Mouse (Mus musculus) cerebellum, postnatal 10 days (tissue): ENCODE measurements around the gene Gnai2.
A peak's percentile ranks its signal among the peaks of the same experiment; 100 is the strongest.
"Not testable (repeated sequence)": the region's sequence is repeated elsewhere in the genome, so short reads cannot be mapped to it uniquely, and the experiment has no call there.

Experiments used
- DNase-seq, 2 experiments: peaks; one replicate each; pipeline ENCODE4 v3.0.0; 2021; ENCODE audit warnings: mixed read lengths in 2 of 2

The Gnai2 gene

DNA sequence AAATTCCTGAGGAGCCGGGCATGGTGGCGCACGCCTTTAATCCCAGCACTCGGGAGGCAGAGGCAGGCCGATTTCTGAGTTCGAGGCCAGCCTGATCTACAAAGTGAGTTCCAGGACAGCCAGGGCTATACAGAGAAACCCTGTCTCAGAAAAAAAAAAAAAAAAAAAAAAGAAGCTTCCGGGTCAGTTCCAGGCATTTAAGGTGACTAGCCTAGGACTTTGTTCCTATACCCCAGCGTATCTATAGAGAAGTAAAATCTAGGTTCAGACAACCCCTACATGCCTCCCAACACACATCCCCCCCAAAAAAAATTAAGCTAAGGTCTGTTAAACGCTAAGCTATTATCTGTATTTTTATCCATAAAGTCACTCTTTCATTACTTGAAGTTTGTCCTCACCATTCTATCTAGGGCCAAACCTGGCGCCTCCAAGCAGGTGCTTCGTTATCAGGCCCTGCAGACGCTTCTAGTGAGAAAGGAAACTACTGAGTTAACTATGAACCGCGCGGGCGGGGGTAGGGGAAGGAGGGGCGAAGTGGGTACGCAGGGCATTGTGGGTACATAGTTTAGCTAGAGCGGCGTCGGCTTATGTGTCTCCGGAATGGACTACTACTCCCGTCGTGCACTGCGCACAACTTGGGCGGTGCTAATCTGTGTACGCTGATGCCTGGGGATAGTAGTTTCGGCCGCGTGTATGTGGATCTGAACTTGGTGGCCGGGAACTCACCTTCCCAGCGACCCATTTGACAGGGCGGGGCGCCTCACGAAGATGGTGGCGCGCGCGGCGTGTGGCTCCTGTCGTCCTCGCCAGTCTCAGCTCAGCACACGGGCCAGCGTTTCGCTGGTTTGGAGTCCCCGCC is 48.0 kb downstream of the Gnai2 start, which contains the start of gene Ifrd2:
TSS of gene Ifrd2 (plus strand) at position 669 of the 859 bp plus-strand sequence.
- peak; percentile 95 to 98 for DNase-seq

DNA sequence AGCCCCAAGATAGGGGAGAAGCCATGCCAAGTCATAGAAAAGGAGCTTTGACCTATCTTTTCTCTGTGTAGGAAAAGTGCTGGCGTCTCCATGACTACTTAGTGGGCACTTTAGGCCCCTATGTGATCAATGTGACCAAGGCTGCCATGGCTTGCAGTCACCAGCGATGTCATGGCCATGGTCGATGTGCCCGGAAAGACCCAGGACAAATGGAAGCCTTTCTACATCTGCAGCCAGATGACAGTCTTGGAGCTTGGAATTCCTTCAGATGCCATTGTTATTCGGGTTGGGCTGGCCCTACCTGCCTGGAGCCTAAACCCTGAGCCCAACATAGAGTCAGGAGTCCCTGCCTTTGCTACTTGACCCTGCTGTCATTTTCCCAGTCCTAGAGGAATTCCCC is 48.7 kb downstream of the Gnai2 start:
- no peak for DNase-seq

DNA sequence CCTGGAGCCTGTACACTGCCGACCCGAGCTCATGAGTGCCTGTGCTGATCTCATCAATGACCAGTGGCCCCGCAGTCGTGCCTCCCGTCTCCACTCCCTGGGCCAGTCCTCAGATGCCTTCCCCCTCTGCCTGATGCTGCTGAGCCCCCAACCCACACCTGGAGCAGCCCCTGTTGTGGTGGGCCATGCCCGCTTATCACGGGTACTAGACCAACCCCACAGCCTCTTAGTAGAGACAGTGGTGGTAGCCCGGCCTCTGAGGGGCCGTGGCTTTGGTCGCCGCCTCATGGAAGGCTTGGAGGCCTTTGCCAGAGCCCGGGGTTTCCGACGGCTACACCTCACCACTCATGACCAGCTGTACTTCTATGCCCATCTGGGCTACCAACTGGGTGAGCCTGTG is 52.0 kb downstream of the Gnai2 start:
- DNase-seq = no peak

DNA sequence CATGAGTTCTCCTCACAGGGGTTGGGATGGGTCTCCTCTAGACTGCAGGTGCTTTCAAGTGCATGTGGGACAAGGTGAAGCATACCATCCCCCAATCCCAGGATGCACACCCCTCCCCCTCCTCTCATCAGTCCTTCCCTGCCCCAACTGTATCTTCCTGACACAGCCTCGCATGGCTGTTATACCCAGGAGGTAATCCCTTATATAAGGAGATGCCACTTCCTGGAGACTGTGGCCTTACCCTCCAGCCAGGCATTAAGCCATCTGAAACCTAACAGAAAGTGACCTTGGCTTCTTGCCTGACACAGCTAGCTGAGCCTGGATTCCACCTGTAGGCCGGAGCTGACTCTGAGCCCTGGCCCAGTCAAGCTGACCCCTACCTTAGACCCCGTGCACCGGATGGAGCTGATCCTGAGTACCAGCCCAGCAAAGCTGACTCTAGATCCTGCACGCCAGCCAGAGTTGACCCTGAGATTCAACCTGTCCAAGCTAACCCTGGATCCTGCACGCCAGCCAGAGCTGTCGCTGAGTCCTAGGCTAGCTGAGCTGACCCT is 52.6 kb downstream of the Gnai2 start:
- no peak for DNase-seq

DNA sequence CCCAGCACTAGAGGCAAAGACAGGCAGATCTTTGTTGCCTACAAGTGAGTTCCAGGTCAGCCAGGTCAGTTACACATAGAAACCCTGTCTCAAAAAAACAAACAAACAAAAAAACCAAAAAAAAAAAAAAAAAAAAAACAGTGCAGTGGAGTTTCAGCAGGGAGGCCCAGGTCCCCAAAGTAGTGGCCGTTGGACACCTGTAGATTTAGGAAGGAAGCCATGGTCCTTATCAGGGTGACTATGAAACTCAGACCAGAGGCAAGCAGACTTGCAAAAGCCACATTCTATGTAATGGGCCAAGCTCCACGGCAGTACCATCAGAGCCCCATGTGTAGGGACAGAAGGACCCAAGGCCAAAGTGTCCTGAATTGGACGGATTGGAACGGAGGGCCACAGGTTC is 53.6 kb downstream of the Gnai2 start:
- DNase-seq = no peak

DNA sequence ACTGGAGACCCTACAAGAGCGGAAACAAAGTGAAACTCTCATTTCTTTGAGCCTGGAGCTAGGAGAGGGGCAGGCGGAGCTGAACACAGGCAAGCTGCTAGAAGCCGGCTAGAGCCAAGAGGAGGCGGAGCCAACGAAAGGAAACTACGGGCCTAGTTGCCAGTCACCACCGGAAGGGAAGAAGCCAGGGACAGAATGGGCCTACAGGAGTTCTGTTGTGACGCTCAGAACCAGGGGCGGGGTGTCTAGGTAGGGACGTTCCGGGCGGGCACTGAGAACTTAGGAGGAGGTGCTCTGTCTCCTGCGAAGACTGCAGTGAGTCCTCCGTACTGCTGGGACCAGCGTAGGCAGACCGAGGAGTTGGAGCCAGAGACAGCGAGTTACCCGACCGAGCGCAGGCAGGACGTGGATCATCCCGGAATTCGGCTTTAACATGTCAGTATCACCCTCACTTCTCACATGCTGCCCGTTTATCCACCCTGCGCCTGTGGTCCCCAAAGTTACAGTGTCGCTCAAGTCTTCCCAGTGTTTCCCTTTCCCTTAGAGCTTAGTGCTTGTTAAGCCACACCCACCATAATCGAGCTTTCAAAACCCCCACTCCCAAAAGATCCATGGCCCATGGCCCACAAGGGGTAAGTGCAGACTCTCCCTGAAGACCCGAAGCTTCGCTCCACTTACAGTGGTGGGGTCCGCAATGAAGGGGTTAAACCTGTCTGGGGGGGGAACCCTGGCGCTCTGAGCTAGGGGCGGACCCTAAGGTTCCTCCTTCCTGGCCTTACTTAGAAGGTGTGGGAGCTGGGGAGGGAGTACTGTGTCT is 54.5 kb downstream of the Gnai2 start, which contains the start of gene Hyal3:
TSS of gene Hyal3 (plus strand) at position 318 of the 817 bp plus-strand sequence.
- peak; percentile 92 to 94 for DNase-seq

DNA sequence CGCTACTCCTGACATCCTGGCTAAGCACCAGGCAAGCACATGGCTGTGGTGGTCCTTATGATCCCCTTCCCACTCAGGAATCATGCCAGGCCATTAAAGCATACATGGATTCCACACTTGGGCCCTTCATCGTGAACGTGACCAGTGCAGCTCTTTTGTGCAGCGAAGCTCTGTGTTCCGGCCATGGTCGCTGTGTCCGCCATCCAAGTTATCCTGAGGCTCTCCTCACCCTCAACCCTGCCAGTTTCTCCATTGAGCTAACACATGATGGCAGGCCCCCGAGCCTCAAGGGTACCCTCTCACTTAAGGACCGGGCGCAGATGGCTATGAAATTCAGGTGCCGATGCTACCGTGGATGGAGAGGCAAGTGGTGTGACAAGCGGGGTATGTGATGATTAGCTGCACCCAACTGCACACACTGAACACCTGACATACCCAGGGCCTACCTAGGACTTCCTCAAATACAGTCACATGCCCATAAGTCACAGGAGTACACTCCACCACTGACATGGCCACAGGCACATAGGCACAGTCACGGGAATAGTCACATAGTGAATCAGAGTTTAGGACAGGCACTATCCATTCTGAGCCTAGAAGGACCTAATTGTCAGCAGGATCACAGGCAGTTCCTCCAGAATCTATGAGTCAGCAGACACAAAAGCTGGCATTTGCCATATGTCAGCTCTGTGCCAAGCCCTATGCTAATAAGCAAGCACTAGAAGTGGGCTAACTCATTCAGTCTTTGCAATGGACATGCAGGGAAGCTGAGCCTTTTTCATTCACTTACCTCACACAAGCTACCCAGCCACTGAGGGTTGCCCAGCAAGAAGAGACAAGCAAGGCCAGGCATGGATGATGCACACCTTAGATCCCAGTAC is 55.9 kb downstream of the Gnai2 start:
- DNase-seq = no peak

DNA sequence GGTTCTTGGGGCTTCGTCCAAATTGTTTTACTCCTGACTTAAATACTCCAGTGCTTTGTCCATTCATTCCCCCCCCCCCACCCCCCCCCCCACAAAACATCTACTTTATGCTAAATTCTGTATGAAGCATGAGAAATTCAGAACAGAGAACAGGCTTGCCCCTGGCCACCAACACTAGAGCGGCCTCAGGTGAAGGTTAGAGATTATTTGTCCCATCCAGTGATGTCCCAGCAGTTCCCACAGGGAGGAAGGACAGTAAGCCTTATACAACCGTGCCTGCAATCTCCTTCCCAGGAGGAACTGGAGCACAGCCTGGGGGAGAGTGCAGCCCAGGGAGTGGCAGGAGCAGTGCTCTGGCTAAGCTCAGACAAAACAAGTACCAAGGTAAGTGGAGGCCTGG is 56.6 kb downstream of the Gnai2 start, which contains the start of gene Naa80:
TSS of gene Naa80 (plus strand) at position 301 of the 400 bp plus-strand sequence.
- DNase-seq = no peak

DNA sequence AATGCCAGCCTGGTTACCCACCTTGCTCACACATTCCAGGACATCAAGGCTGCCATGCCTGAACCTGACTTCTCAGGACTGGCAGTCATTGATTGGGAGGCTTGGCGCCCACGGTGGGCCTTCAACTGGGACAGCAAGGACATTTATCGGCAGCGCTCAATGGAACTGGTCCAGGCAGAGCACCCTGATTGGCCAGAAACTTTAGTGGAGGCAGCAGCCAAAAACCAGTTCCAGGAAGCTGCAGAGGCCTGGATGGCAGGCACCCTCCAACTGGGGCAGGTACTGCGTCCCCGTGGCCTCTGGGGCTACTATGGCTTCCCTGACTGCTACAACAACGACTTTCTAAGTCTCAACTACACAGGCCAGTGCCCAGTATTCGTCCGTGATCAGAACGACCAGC is 57.3 kb downstream of the Gnai2 start:
- DNase-seq = peak in 1 of 2 experiments; percentile 23

DNA sequence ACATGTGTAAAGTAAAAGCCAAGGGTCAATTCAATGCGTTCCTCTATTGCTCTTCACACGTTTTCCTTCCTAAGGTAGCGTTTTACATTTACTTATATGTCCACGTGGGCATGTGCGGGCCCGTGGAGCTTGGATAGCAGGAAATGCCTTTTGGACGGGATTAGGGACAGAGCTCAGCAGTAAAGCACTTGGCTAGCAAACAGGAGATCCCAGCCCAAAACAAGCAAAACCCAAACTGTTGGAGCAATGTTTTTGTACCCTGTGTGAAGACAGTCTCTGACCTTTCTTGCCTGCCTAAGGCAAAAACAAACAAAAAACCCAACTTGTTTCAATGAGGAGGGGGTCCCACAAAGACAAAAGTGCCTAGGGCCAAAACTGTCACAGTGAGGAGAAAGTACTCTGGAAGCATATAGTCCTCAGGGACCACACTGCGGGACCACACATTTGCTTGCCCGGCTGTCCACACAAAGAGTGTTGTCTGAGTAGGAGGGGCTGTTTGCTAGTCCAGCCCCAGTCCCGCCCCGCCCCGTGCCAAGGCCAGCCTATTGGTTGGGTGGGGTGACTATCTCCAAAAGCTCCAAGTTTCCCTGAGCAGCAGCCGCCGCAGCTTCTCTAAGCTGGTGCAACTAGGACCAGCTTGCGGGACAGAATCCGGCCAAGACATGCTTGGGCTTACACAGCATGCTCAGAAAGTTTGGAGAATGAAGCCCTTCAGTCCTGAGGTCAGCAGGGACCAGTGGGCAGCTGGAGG is 58.6 kb downstream of the Gnai2 start, which contains the start of gene Hyal1:
TSS of gene Hyal1 (plus strand) at position 571 of the 751 bp plus-strand sequence.
- DNase-seq = peak; percentile 81 to 87

DNA sequence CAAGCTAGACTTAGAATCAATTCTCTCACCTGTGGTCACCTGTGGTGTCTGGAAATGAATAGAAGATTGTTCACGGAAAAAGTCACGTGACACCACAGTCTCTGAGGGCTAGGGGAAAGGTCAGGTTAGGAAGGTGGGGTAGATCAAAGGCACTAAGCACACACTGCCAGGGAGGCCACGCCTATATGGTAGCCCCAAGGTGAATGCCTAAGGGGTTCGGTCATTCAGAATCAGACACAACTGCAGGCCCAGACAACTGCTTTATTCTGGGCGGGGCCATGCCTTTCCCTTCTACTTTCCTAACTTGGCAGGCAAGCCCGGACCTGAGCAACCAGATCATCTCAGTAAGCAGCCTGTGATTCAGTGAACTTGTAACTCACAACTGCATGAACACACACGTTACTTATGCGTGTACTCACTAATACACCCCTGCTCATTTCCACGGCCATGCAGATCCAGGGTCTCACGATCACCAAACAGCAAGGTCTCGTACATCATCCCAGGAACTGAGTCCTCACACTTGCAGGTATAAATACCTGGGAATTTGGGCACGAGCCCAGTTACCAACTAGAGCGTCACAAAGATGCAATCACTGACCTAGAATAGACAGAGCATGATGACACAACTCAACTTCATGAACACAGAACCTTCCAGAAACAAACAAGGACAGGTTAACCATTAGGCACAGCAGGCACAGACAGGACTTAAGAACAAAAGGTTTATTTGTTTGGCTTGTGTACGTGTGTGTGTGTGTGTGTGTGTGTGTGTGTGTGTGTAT is 59.4 kb downstream of the Gnai2 start:
- DNase-seq = peak; percentile 64 to 72

DNA sequence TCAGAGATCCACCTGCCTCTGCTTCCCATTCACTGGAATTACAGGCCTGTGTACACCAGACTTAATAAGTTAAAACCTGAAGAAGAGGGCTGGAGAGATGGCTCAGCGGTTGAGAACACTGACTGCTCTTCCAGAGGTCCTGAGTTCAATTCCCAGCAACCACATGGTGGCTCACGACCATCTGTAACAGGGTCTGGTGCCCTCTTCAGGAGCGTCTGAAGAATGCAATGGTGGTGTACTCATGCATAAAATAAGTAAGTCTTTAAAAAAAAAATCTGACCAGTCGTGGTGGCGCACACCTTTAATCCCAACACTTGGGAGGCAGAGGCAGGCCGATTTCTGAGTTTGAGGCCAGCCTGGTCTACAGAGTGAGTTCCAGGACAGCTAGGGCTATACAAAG is 61.4 kb downstream of the Gnai2 start:
- DNase-seq = not testable (repeated sequence)

DNA sequence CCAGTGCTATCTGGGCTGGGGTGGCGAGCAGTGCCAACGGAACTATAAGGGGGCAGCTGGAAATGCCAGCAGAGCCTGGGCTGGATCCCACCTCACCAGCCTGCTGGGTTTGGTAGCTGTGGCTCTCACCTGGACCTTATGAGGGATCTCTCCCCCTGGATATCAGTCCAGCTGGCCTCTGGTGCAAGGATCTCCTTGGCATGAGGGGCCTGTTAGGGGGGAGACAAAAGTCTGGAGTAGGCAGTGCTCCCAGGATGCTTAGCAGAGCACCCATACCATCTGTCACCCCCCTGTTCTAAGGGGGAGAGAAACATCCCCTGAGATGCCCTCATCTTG is 62.9 kb downstream of the Gnai2 start:
- DNase-seq = no peak

DNA sequence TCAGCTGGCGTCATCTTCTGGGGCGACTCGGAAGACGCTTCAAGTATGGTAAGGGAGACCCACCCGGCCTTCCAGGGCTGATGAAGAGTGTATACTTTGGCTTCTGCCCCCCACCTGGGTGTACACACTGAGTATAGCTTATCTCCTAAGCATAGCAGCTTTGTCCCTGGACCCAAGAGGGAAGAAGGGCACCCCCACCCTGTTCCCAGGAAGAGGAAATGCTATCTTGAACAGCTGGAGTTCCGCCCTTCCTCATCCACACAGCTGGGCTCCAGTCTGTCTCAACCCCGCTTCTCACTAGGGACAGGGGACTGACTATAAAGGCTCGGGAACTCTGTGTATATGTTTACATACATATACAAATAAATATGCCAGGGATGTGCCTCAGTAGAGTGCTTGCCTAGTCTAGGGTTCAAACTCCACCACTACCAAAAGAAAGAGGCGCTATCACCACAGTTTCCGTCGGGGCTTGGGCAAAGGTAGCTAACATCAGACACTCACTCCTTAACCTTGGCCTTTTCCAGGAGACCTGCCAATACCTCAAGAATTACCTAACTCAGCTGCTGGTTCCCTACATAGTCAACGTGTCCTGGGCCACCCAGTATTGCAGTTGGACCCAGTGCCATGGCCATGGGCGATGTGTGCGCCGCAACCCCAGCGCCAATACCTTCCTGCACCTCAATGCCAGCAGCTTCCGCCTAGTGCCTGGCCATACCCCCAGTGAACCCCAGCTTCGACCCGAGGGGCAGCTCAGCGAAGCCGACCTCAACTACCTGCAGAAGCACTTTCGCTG is 63.4 kb downstream of the Gnai2 start:
- DNase-seq = no peak

DNA sequence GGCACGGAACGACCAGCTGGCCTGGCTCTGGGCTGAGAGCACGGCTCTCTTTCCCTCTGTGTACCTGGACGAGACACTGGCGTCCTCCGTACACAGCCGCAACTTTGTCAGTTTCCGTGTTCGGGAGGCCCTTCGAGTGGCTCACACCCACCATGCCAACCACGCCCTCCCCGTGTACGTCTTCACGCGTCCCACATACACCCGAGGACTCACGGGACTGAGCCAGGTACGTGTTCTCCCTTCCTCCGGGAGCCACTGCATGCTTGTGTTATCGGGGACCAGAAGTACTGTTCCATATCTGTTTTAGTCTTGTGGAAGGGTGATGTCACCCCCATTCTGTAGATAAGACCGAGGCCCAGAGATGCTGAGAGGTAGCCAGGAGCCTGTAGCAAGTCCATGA is 64.3 kb downstream of the Gnai2 start:
- DNase-seq = no peak

DNA sequence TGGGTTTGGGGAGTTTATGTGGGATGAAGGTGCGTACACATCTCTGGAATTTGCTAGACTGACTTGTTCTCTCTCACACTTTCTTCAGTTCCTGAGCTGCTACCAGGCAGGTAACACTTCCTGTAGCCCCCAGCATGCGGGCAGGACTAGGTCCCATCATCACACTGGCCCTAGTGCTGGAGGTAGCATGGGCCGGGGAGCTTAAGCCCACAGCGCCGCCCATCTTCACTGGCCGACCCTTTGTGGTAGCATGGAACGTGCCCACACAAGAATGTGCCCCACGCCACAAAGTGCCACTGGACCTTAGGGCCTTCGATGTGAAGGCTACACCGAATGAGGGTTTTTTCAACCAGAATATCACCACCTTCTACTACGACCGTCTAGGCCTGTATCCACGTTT is 65.2 kb downstream of the Gnai2 start:
- DNase-seq = no peak

DNA sequence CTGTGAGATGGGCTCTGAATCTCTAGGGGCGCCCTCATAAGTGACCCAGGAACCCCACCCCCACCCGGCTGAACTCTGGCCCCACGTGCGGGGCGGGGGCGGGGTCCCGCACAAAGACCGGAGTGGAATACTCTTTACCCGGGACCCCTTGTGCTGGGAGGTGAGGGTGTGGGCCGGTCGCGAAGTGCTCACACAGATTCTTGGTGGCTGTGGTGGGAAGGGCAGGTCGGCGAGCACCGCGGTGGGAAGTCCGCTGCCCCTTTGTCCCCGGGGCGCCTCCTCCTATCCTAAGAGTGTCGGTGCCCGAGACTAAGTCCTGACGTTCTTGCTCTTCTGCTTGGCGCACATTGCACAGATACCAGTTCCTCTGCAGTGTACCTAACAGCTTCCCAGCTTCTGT is 65.9 kb downstream of the Gnai2 start:
- DNase-seq = no peak

DNA sequence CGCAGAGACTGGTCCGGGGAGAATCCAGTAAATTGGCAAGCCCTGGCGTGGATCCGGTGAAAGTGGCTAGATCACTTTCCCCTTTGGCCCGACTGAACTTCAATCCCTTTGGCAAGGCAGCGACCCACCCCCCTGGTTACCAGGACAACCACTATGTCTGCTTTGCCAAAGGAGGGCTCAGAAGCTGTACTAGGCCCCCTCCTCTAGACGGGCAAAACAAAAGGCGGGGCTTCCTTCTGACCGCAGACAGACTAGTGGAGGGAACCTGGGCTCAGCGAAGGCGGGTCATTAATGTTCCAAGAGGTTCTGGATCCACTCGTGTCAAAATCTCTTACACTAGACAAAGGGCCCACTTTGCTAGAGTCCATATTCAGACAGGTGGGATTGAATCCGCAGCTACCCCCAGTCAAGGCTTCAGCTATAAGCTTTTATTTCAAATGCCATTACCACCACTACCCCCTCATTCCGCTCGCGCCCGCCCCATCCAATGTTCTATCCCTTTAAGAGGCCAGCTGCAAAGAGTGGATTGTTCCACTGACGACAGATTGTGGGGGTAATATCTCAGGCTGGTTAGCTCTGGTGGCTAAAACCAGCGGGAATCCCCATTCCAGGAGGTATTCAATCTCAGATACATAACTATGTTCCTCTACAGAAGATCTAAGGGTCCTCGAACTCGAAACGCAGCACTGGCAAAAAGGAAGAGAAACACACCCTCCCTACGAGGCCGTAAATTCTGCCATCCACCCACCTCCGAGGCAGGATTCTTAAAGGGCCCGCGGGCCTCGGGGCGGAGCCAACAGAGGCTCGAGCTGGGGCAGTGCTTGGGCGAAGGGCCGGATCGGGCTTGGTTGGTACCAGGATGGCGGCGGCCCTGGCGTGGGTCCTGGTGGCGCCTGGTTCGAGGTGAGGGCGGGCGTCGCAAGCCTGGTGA is 66.6 kb downstream of the Gnai2 start:
- peak; percentile 90 to 92 for DNase-seq
